Mouse (Mus musculus) midbrain, postnatal 0 days (tissue): ENCODE data around the gene Fitm2. TPM values are rescaled to one million over a fixed set of nuclear protein-coding genes. Genes with fewer than 3 reads are reported as not detected.
A peak's percentile ranks its signal among the peaks of the same experiment; 100 is the strongest.

Source experiments
- ATAC-seq: fragments of 200-750 bp; cut with Nextera tagmentation; 2 replicates; pipeline ENCODE4 v1.8.0; 2017; ENCODE audit warnings: moderate number of reproducible peaks, mild to moderate bottlenecking, moderate TSS enrichment, moderate library complexity; ENCODE audit not compliant: low FRiP score
- DNase-seq: peaks from one replicate; pipeline ENCODE4 v3.0.0-alpha.2; 2015; ENCODE audit warnings: low spot score
- H3K27ac ChIP-seq: fragments of 300-500 bp; sonication (generic); 2 replicates; pipeline ENCODE4 v1.5.1; 2014; ENCODE audit warnings: low read depth, mild to moderate bottlenecking, low read length, mixed read lengths
- H3K27me3 ChIP-seq: fragments of 300-500 bp; sonication (generic); 2 replicates; pipeline ENCODE4 v1.6.1; 2014; ENCODE audit warnings: low read length, control low read depth, mixed read lengths; ENCODE audit not compliant: insufficient read depth
- H3K36me3 ChIP-seq: fragments of 300-500 bp; sonication (generic); 2 replicates; pipeline ENCODE4 v1.6.1; 2014; ENCODE audit warnings: low read length, control low read depth, mixed read lengths; ENCODE audit not compliant: insufficient read depth
- H3K4me1 ChIP-seq: fragments of 300-500 bp; sonication (generic); 2 replicates; pipeline ENCODE4 v1.6.1; 2014; ENCODE audit warnings: mild to moderate bottlenecking, control low read depth, antibody characterized with exemption, low read length, mixed read lengths; ENCODE audit not compliant: insufficient read depth
- H3K4me2 ChIP-seq: fragments of 300-500 bp; sonication (generic); 2 replicates; pipeline ENCODE4 v1.6.1; 2014; ENCODE audit warnings: low read depth, mild to moderate bottlenecking, low read length, mixed read lengths; ENCODE audit not compliant: poor library complexity, severe bottlenecking
- H3K4me3 ChIP-seq: fragments of 300-500 bp; sonication (generic); 2 replicates; pipeline ENCODE4 v1.5.1; 2014; ENCODE audit warnings: low read depth, mild to moderate bottlenecking, low read length, moderate library complexity
- H3K9ac ChIP-seq: fragments of 300-500 bp; sonication (generic); replicated peaks from 2 replicates; pipeline ENCODE4 v1.6.1; 2014; ENCODE audit warnings: mild to moderate bottlenecking, low read length, moderate library complexity, mixed read lengths; ENCODE audit not compliant: poor library complexity, severe bottlenecking
- H3K9me3 ChIP-seq: fragments of 300-500 bp; sonication (generic); 2 replicates; pipeline ENCODE4 v1.6.1; 2016; ENCODE audit warnings: low read length, control low read depth
- CTCF ChIP-seq: IDR thresholded peaks from 2 replicates; pipeline ENCODE4 v1.5.1; 2016; ENCODE audit warnings: antibody characterized with exemption, mild to moderate bottlenecking
- WGBS: fragments of 180-500 bp; shearing (Covaris S2); extraction: QIAGEN DNeasy Blood & Tissue Kit; methylation state at CpG from one replicate; pipeline ENCODE4 v1.1.7; 2014; 5-methylcytosine and 5-hydroxymethylcytosine counted together
- polyA plus RNA-seq: library from polyadenylated mRNA; unstranded; fragments of >200 nt; fragmentation: Nextera tagmentation; extraction: Ambion mirVana; gene quantifications from 2 replicates; pipeline ENCODE4 v1.2.1, GENCODE M21; 2015
- total RNA-seq: library from RNA; depleted of rRNA; stranded (reverse); fragments of >200 nt; gene quantifications from 2 replicates; pipeline ENCODE4 v1.2.3, GENCODE M21; 2014

Gene Fitm2
- total and polyA plus RNA-seq, 2 experiments from 2014 or later: 15.4 to 29.9 TPM

DNA sequence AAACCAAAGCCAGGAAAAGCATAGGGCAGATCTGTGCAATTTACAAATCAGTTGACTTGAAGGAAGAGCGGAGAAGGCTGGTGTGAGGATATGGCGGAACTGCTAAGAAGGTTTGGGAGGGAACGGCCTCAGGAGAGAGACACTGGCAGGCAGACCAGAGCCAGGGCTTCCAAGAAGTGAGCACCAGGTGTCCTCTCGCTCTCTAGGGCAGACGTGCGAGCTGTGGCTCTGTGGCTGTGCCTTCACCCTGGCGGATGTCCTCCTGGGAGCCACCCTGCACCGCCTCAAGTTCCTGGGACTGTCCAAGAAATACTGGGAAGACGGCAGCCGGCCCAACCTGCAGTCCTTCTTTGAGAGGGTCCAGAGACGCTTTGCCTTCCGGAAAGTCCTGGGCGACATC is 19.1 kb downstream of the Fitm2 start:
- no peak for ATAC-seq
- no peak for DNase-seq
- 91% methylated on average over 13 of the region's 13 CpGs for WGBS
- H3K4me2 ChIP-seq: no peak overlapping the region
- H3K27me3 ChIP-seq: 0 out of 2 replicates have a peak, but pooled peaks cover 1% of the 10 kb centered on the region
- peaks cover 38% of the 10 kb centered on the region for H3K36me3 ChIP-seq
- no peaks in the 10 kb centered on the region for H3K9me3 ChIP-seq
- H3K4me1 ChIP-seq: peaks cover 1% of the 10 kb centered on the region; the same call in 1 of the 2 replicates
- no peak for TF ChIP-seq CTCF
- H3K9ac ChIP-seq: no peak overlapping the region
- H3K27ac ChIP-seq: no peak overlapping the region
- no peak overlapping the region for H3K4me3 ChIP-seq

DNA sequence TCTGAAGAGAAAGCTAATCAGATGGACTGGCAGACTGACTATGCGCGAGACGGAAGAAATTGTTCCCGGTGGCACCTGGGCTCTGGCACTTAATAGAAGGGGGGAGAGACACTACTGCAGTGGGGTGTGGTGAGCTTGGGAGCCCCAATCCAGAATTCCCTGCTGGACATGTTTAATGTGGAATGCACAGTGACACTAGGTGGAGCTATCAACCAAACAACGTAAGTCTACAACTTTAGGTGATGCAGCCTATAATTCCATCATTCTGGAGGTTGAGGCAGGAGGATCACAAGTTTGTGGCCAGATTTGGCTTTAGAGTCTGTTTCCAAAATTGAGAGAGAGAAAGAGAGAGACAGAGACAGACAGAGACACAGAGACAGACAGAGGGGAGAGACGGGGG is 19.7 kb downstream of the Fitm2 start:
- Histone ChIP-seq H3K36me3 (peaks cover 42% of the 10 kb centered on the region), H3K9me3 (no peaks in the 10 kb centered on the region), H3K4me1 (no peaks in the 10 kb centered on the region), H3K4me2 (no peak overlapping the region), H3K9ac (no peak overlapping the region), H3K27ac (no peak overlapping the region), H3K4me3 (no peak overlapping the region), H3K27me3 (no peaks in the 10 kb centered on the region)
- WGBS: 86% methylated on average over 6 of the region's 6 CpGs
- ATAC-seq: no peak
- TF ChIP-seq CTCF: peak; percentile 59
- no peak for DNase-seq

DNA sequence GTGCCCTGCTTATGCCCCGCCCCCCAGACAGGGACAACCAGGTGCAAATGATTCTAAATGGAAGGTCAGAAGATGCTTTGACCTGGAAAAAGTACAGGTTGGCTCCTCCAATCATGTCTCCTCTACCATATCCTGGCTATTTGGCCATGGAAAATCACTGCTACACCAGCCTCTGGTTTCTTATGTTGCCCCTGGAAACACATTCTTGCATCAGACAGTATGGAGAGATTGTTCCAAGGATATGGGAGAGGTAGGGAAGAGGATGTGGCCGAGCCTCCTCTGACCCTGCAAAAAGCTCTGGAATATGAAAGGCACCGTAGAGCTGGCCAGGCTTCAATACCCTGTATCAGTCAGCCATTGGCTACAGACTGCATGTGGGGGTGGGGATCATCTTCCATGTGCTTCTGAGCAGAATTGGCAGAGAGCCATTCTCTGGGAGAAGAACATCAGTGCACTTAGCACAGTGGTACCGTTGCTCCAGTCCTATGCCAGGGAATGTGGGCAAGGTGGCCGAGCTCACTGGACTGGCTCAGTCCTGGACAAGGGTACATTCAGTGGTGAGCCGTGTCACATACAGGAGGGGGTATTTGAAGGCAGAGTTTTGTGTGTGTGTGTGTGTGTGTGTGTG is 21.6 kb downstream of the Fitm2 start:
- no peak overlapping the region for H3K4me2 ChIP-seq
- H3K27ac ChIP-seq: no peak overlapping the region
- 57% methylated on average over 6 of the region's 6 CpGs for WGBS
- no peak for TF ChIP-seq CTCF
- H3K9me3 ChIP-seq: no peaks in the 10 kb centered on the region
- DNase-seq (peak; percentile 81), ATAC-seq (no peak)
- H3K36me3 ChIP-seq: peaks cover 44% of the 10 kb centered on the region
- H3K9ac ChIP-seq: no peak overlapping the region
- no peak overlapping the region for H3K4me3 ChIP-seq
- no peaks in the 10 kb centered on the region for H3K27me3 ChIP-seq
- no peaks in the 10 kb centered on the region for H3K4me1 ChIP-seq

DNA sequence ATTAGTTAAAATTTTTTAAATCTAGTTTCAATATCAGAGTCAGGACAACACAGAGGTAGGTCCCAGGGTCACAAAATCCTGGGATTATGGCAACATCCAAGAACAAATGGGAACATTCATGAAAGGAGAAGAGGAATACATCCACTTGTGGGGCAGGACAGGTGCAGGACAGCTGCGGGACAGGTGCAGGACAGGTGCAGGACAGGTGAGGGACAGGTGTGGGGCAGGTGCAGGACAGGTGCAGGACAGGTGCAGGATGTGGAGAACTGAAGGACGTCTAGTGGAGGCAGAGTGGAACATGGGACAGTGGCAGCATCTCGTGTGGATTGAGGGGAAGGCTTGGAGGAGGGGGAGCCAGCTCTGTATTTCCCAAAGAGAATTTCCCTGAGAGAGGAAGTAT is 23.2 kb downstream of the Fitm2 start:
- WGBS: 62% methylated on average over 3 of the region's 3 CpGs
- no peak for ATAC-seq
- DNase-seq: no peak
- H3K4me3 ChIP-seq: no peak overlapping the region
- H3K9me3 ChIP-seq: no peaks in the 10 kb centered on the region
- no peak for TF ChIP-seq CTCF
- no peaks in the 10 kb centered on the region for H3K27me3 ChIP-seq
- peaks cover 41% of the 10 kb centered on the region for H3K36me3 ChIP-seq
- no peak overlapping the region for H3K9ac ChIP-seq
- no peak overlapping the region for H3K4me2 ChIP-seq
- H3K27ac ChIP-seq: no peak overlapping the region
- H3K4me1 ChIP-seq: no peaks in the 10 kb centered on the region

DNA sequence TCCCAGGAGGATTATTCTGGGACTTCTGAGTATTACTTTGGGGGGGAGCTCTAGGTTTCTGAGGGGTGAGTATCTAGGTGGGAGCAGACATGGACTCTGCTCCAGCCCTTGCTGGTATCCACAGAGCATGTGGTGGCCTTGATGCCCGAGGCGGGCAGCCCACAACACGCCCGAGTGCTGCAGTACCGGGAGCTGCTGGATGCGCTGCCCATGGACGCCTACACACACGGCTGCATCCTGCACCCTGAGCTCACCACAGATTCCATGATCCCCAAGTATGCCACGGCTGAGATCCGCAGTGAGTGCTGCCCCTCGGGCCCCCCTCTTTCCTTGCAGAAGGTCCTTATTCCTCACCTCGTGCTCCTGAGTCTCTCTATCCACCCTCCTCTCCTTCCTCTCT is 25.1 kb downstream of the Fitm2 start:
- no peak for ATAC-seq
- Histone ChIP-seq H3K9ac (no peak overlapping the region), H3K9me3 (no peaks in the 10 kb centered on the region), H3K27me3 (no peaks in the 10 kb centered on the region), H3K4me3 (no peak overlapping the region), H3K36me3 (peaks cover 35% of the 10 kb centered on the region), H3K4me1 (no peaks in the 10 kb centered on the region), H3K4me2 (no peak overlapping the region), H3K27ac (no peak overlapping the region)
- no peak for DNase-seq
- no peak for TF ChIP-seq CTCF
- WGBS: 86% methylated on average over 12 of the region's 12 CpGs

DNA sequence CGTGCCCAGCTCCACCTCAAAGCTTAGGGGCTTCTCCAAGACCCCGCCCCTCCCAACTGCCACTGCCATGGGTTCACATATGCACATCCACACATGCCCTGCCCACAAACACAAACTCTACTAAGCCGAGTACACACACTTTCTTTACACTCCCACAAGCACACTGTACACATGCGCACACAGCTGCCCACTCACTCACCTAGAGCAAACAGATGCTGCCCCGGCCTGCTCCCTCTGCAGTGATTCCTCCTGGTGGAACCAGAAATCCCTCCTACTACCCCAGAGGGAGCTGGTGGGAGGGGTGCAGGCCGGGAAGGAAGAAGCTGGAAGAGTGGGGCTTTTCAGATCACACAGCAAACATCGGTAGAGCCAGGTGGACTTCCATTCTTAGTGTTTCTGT is 28.4 kb downstream of the Fitm2 start:
- WGBS: 67% methylated on average over 7 of the region's 7 CpGs
- ATAC-seq (no peak), DNase-seq (no peak)
- Histone ChIP-seq H3K4me3 (no peak overlapping the region), H3K27me3 (no peaks in the 10 kb centered on the region), H3K27ac (no peak overlapping the region), H3K36me3 (peaks cover 14% of the 10 kb centered on the region), H3K9me3 (no peaks in the 10 kb centered on the region), H3K4me2 (no peak overlapping the region), H3K9ac (no peak overlapping the region), H3K4me1 (peaks cover 17% of the 10 kb centered on the region; the same call in 1 of the 2 replicates)
- TF ChIP-seq CTCF: no peak
